Mouse (Mus musculus) embryonic facial prominence, embryonic 12.5 days (tissue): ENCODE data around the gene Prkcz. TPM values are rescaled to one million over a fixed set of nuclear protein-coding genes. Genes with fewer than 3 reads are reported as not detected.

Experiments
- ATAC-seq: fragments of 200-750 bp; cut with Nextera tagmentation; 2 replicates; pipeline ENCODE4 v1.8.0; 2017; ENCODE audit not compliant: insufficient number of reproducible peaks, insufficient read depth, low FRiP score, low TSS enrichment
- H3K27ac ChIP-seq: fragments of 300-500 bp; sonication (generic); 2 replicates; pipeline ENCODE4 v1.5.1; 2016; ENCODE audit warnings: mild to moderate bottlenecking
- H3K27me3 ChIP-seq: fragments of 300-500 bp; sonication (generic); 2 replicates; pipeline ENCODE4 v1.6.1; 2016; ENCODE audit warnings: mild to moderate bottlenecking, moderate library complexity
- H3K36me3 ChIP-seq: fragments of 300-500 bp; sonication (generic); 2 replicates; pipeline ENCODE4 v1.6.1; 2016; ENCODE audit warnings: mild to moderate bottlenecking
- H3K4me1 ChIP-seq: fragments of 300-500 bp; sonication (generic); 2 replicates; pipeline ENCODE4 v1.6.1; 2016
- H3K4me2 ChIP-seq: fragments of 300-500 bp; sonication (generic); replicated peaks from 2 replicates; pipeline ENCODE4 v1.6.1; 2016; ENCODE audit warnings: mild to moderate bottlenecking, moderate library complexity
- H3K4me3 ChIP-seq: fragments of 300-500 bp; sonication (generic); 2 replicates; pipeline ENCODE4 v1.5.1; 2016; ENCODE audit warnings: mild to moderate bottlenecking
- H3K9ac ChIP-seq: fragments of 300-500 bp; sonication (generic); 2 replicates; pipeline ENCODE4 v1.6.1; 2016; ENCODE audit warnings: mild to moderate bottlenecking, moderate library complexity
- H3K9me3 ChIP-seq: fragments of 300-500 bp; sonication (generic); 2 replicates; pipeline ENCODE4 v1.6.1; 2016; ENCODE audit warnings: mild to moderate bottlenecking, moderate library complexity
- WGBS: fragments of 180-500 bp; shearing (Covaris S2); methylation state at CpG from one replicate; pipeline ENCODE4 v1.1.7; 2016; 5-methylcytosine and 5-hydroxymethylcytosine counted together
- polyA plus RNA-seq: library from polyadenylated mRNA; unstranded; fragments of >200 nt; fragmentation: Nextera tagmentation; extraction: Ambion mirVana; gene quantifications from 2 replicates; pipeline ENCODE4 v1.2.1, GENCODE M21; 2016

The Prkcz gene
- polyA plus RNA-seq, 1 experiment from 2014 or later: 12.2 TPM

DNA sequence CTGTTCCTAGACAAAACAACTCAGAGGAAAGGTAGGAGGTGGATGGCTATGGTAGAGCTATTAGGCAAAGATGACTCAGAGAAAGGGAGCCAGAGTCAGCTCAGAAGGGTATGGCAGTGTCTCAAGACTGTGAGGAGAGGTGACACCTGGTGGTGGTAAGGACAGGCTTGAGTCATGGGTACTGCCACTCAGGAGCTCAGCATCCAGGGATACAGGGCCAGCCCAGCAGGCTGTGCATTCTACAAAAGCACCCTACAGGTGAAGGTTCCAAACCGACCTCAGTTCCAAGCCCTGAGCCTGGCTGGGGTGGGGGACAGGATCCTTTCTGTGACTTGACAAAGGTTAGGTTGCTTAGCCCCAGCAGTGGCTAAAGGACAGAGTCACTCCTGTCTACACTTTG is 72.6 kb downstream of the Prkcz start:
- no peaks in the 10 kb centered on the region for H3K9me3 ChIP-seq
- no peak overlapping the region for H3K9ac ChIP-seq
- no peaks in the 10 kb centered on the region for H3K27me3 ChIP-seq
- H3K4me2 ChIP-seq: no peak overlapping the region
- 92% methylated on average over 1 of the region's 1 CpGs for WGBS
- no peaks in the 10 kb centered on the region for H3K36me3 ChIP-seq
- H3K27ac ChIP-seq: no peak overlapping the region
- ATAC-seq: no peak
- peaks cover 22% of the 10 kb centered on the region for H3K4me1 ChIP-seq
- no peak overlapping the region for H3K4me3 ChIP-seq

DNA sequence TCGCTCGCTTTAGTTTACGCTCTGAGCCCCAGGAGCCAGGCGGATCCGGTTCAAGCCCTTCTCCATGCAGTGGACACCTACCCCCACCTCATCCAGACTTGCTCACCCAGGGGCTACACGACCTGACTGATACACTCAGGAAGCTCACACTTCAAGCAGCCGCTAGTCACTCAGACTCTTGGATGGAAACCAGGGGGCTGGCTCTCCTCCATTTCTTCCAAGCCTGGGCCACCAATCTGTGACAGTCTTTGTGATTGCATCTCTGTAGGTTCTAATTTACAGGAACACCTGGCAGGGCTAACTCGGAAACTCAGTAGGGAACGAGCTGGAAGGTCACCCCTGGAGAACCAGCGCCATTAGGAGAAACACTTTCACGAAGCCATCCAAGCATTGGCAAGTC is 73.4 kb downstream of the Prkcz start:
- Histone ChIP-seq H3K27me3 (no peaks in the 10 kb centered on the region), H3K27ac (no peak overlapping the region), H3K36me3 (no peaks in the 10 kb centered on the region), H3K9me3 (no peaks in the 10 kb centered on the region), H3K4me1 (peaks cover 29% of the 10 kb centered on the region), H3K9ac (no peak overlapping the region), H3K4me3 (no peak overlapping the region), H3K4me2 (no peak overlapping the region)
- 89% methylated on average over 11 of the region's 11 CpGs for WGBS
- no peak for ATAC-seq

DNA sequence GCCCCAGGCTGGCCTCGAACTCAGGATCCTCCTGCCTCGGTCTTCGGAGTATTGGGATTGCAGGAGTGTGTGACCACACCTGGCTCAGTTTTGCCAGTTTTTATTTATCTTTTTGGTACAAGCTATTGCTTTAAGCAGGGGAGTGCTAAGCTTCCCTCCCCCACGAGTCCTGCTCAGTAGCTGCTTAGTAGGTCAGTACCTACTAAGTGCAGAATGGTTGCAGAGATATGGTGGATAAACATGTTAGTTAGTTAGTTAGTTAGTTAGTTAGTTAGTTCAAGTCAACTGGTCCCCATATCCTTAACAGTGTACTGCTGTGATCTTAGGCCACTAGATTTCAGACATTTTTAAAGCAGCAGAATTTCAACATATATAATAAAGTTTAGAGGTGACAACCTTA is 75.1 kb downstream of the Prkcz start:
- Histone ChIP-seq H3K4me3 (no peak overlapping the region), H3K4me2 (no peak overlapping the region), H3K27me3 (no peaks in the 10 kb centered on the region), H3K27ac (no peak overlapping the region), H3K36me3 (no peaks in the 10 kb centered on the region), H3K4me1 (peaks cover 44% of the 10 kb centered on the region), H3K9me3 (no peaks in the 10 kb centered on the region), H3K9ac (no peak overlapping the region)
- ATAC-seq: no peak
- WGBS: 91% methylated on average over 4 of the region's 4 CpGs

DNA sequence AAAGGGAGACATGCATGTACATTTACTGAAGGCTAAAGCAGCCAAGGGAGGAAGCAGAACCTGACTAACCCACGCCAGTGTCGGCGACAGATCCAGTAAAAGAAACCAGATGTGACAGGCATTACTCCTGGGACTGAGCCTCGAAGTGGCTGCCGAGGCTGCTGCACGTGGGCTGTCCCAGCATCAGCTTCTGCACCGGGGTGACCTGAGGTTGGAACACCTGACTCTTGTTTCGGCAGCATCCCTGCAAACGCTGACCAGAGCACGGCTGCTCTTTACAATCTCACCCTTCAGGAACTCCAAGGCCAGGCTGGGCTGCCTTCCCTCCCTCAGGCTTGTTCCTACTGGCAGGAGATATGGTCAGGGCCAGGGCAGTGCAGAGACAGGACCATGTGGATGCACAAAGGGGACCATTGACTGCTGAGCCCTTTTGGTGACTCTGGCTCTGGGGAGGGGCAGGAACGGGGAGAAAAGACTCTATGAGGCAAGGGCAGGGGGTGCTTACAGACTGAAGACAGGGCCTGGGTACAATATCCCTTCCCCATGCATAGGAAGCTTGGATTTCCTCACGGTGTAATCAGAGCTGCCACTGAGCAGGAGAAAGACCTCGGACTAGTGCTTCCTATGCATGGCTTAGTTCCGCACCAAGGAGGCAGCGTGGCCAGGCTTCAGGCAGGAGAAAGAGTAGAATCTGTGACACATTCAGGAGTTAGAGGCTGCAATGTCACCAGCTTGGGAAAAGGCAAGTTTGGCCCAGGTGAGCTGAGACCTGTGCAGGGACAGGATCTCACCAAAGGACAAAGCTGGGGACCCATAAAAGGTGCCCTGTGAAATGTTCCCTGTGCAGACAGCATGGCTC is 76.4 kb downstream of the Prkcz start:
- no peaks in the 10 kb centered on the region for H3K9me3 ChIP-seq
- no peak overlapping the region for H3K4me2 ChIP-seq
- H3K4me3 ChIP-seq: no peak overlapping the region
- H3K27me3 ChIP-seq: no peaks in the 10 kb centered on the region
- H3K27ac ChIP-seq: peak overlapping the region; percentile 97
- peaks cover 58% of the 10 kb centered on the region for H3K4me1 ChIP-seq
- ATAC-seq: no peak
- H3K9ac ChIP-seq: 0 out of 2 replicates have a peak overlapping the region, but pooled peaks have one; percentile 5
- H3K36me3 ChIP-seq: no peaks in the 10 kb centered on the region
- WGBS: 24% methylated on average over 15 of the region's 15 CpGs

DNA sequence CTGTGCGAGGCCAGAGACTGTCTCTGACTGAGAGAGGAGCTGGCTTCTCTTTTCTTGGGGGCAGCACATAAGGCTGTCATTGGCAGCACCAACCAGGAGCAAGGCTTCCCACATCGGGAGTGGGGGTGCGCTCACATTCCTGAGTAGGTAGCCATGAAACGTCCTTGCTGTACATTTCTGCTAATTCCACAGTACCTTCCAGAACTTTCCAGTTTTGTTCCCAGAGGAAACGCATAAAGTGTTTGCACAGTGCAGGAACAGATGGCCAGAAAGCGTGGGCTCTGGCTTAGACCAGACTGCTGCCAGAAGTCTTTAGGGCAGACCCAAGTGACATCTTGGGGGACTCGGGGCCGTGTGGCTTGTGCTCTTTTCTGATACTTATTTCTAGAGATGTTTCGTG is 77.6 kb downstream of the Prkcz start:
- no peaks in the 10 kb centered on the region for H3K36me3 ChIP-seq
- no peak for ATAC-seq
- H3K9me3 ChIP-seq: no peaks in the 10 kb centered on the region
- peak overlapping the region; percentile 13 for H3K4me3 ChIP-seq
- H3K27me3 ChIP-seq: no peaks in the 10 kb centered on the region
- H3K4me2 ChIP-seq: peak overlapping the region; percentile 40
- H3K4me1 ChIP-seq: peaks cover 63% of the 10 kb centered on the region
- peak overlapping the region; percentile 20; the same call in 1 of the 2 replicates for H3K9ac ChIP-seq
- 26% methylated on average over 9 of the region's 9 CpGs for WGBS
- peak overlapping the region; percentile 97 for H3K27ac ChIP-seq

DNA sequence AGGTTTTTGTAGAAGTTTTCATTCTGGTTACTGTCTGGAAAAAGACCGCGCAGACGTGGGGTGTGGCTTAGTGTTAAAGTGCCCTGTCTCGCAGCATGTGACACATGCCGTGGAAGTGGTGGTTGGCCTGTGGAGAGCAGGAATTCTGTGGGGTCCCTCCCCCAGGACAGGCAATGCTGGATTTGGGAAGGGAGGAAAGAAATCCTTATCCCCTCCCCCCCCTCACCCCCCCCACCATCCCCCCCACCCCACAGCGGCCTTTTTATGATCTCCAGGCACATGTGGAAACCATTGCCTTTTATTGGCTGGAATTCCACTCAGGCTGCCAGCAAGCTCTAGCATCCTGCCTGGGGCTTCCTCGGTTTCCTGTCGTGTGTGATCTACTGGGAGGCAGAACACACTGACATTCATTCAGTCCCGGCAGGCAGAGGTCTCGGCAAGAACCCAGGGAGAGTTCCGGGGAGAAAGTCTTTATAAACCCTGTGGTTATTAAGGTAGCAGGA is 78.1 kb downstream of the Prkcz start:
- peak; percentile 70; the same call in 1 of the 2 replicates for ATAC-seq
- H3K9me3 ChIP-seq: no peaks in the 10 kb centered on the region
- peak overlapping the region; percentile 97 for H3K27ac ChIP-seq
- H3K4me3 ChIP-seq: peak overlapping the region; percentile 13
- H3K4me2 ChIP-seq: peak overlapping the region; percentile 40
- peaks cover 69% of the 10 kb centered on the region for H3K4me1 ChIP-seq
- H3K9ac ChIP-seq: 0 out of 2 replicates have a peak overlapping the region, but pooled peaks have one; percentile 20
- 14% methylated on average over 10 of the region's 11 CpGs for WGBS
- no peaks in the 10 kb centered on the region for H3K36me3 ChIP-seq
- H3K27me3 ChIP-seq: no peaks in the 10 kb centered on the region

DNA sequence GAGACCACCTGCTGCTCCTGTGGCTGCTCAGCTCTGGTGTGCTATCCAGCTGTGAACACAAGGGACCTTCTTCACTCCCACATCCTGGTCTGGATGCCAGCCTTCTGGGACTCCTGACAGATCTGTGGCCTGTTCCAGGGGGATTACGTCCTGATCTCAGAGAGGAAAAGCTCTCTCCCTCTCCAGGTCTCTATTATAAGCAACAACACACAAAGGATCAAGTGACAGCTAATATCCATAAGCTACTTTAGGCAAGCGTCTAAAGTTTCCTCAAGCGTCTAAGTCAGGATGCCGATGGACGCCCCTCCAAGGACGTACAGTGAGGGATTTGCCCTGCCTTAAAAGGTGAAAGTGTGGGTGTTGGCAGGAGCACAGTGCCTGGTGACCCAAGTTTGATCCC is 78.9 kb downstream of the Prkcz start:
- H3K4me3 ChIP-seq: no peak overlapping the region

DNA sequence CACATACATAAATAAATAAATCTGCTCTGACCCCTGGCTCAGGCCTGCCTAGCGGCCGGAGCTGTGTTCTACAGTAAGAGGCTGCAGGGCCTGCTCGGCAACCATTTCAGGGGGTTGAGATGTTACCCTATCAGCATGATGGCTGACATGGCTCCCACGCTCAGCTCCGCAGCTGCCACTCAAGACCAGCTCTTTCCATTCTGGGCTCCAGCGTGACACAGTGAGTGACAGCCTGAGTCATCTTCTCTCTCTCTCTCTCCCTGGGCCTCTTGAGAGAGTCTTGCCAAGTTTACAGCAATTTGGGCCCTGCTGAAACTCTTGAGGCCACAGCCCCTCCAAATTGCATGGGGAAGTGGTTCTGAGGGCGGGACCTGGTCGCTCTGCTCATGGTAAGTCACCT is 79.5 kb downstream of the Prkcz start:
- Histone ChIP-seq H3K4me3 (no peak overlapping the region), H3K36me3 (no peaks in the 10 kb centered on the region), H3K27ac (peak overlapping the region; percentile 97), H3K27me3 (no peaks in the 10 kb centered on the region), H3K4me2 (no peak overlapping the region), H3K4me1 (peaks cover 68% of the 10 kb centered on the region), H3K9me3 (no peaks in the 10 kb centered on the region), H3K9ac (no peak overlapping the region)
- 88% methylated on average over 8 of the region's 8 CpGs for WGBS
- no peak for ATAC-seq

More for the DNA sequence above, 78.9 kb downstream of the Prkcz start:
- Histone ChIP-seq H3K27ac (peak overlapping the region; percentile 97), H3K36me3 (no peaks in the 10 kb centered on the region), H3K27me3 (no peaks in the 10 kb centered on the region), H3K4me1 (peaks cover 70% of the 10 kb centered on the region), H3K9ac (no peak overlapping the region), H3K9me3 (no peaks in the 10 kb centered on the region), H3K4me2 (no peak overlapping the region)
- 0 out of 2 replicates have a peak, but pooled peaks have one; percentile 16 for ATAC-seq
- WGBS: 14% methylated on average over 6 of the region's 6 CpGs

DNA sequence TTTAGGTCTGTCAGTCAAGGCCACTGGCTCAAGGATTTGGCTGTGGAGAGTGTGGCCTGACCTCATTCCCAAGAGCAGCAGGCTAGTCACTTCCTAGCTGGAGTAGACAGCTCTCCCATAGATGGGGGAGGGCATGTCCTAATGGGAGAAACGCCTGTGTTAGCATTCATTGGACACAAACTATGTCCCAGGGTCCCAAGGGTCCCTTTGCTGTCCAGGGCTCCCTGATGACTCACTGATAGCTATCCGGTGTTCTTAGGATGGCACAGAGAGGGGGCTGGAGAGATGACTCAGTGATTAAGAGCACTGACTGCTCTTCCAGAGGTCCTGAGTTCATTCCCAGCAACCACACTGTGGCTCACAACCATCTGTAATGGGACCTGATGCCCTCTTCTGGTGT is 79.9 kb downstream of the Prkcz start:
- H3K27ac ChIP-seq: peak overlapping the region; percentile 97
- no peak for ATAC-seq
- H3K4me2 ChIP-seq: no peak overlapping the region
- 91% methylated on average over 2 of the region's 2 CpGs for WGBS
- H3K36me3 ChIP-seq: no peaks in the 10 kb centered on the region
- H3K27me3 ChIP-seq: no peaks in the 10 kb centered on the region
- H3K9ac ChIP-seq: no peak overlapping the region
- peaks cover 68% of the 10 kb centered on the region for H3K4me1 ChIP-seq
- no peak overlapping the region for H3K4me3 ChIP-seq
- no peaks in the 10 kb centered on the region for H3K9me3 ChIP-seq

DNA sequence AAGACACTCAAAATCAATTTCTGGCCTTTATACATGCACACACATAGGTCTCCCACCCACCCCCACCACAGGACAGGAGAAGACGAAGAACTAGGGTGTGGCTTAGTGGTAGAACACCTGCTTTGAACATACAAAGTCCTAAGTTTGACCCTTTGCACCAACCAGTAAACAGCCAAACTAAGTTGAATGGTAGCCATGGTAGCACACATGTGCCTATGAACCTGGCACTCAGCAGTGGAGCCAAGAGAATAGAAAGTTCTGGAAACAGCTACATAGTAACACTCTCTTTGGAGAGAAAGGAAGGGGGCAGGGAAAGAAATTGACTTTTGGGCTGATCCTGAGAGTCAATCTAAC is 80.4 kb downstream of the Prkcz start:
- no peak overlapping the region for H3K27ac ChIP-seq
- no peak for ATAC-seq
- WGBS: 79% methylated on average over 1 of the region's 1 CpGs
- H3K9ac ChIP-seq: no peak overlapping the region
- no peaks in the 10 kb centered on the region for H3K27me3 ChIP-seq
- no peak overlapping the region for H3K4me3 ChIP-seq
- H3K9me3 ChIP-seq: no peaks in the 10 kb centered on the region
- H3K4me1 ChIP-seq: peaks cover 68% of the 10 kb centered on the region
- H3K36me3 ChIP-seq: no peaks in the 10 kb centered on the region
- no peak overlapping the region for H3K4me2 ChIP-seq

DNA sequence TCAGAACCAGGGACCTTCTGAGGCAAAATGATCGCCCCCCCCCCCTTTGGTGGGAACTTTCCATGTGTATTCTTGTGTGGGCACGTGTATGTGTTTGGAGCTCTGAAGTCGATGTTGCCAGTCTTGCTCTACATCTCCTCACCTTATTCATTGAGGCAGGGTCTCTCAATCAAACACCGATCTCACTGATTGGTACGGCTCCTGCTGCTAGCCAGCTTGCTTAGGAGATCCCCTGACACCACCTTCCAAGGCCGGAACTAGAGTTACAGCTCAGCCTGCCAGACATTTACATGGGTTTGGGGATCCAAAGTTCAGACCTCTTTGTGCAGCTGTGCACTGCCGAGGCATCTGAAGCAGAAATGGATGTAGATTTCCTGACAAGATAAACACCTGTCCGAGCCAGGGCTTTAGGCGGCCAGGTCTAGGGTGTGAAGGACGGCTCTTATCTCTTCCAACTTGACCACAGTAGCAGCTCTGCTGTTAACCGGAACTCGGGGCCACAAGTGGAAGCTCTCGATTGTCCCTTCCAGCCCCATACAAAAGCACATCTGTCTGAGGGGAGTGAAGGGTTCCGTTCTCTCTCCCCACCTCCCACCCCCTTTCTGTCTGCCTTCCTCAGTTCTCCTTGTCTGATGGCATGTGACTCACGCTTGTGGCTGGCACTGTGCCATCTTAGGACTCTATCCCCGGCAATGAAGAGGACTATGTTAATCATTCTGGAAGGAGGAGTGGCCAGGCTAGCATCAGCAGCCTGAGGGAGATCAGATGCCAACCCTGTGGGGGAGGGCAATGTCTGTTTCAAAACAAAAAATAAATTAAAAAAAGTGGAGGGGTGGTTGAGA is 81.0 kb downstream of the Prkcz start:
- 68% methylated on average over 16 of the region's 16 CpGs for WGBS
- H3K27me3 ChIP-seq: no peaks in the 10 kb centered on the region
- no peak for ATAC-seq
- H3K9me3 ChIP-seq: no peaks in the 10 kb centered on the region
- H3K4me1 ChIP-seq: peaks cover 68% of the 10 kb centered on the region
- no peaks in the 10 kb centered on the region for H3K36me3 ChIP-seq
- H3K9ac ChIP-seq: no peak overlapping the region
- no peak overlapping the region for H3K4me2 ChIP-seq
- no peak overlapping the region for H3K4me3 ChIP-seq
- peak overlapping the region; percentile 36; the same call in 1 of the 2 replicates for H3K27ac ChIP-seq
